Mouse (Mus musculus) mouse trophoblast stem cell (cell line): ENCODE measurements around the gene Rps28.

Experiments
- in situ Hi-C, 2 experiments: fragments of 300-500 bp; cut with MseI, MboI; formaldehyde crosslinking; loops; 2 replicates in 1 of 2; 3 replicates in 1 of 2; pipeline ENCODE4 v1.15.1; 2025

Gene Rps28

DNA sequence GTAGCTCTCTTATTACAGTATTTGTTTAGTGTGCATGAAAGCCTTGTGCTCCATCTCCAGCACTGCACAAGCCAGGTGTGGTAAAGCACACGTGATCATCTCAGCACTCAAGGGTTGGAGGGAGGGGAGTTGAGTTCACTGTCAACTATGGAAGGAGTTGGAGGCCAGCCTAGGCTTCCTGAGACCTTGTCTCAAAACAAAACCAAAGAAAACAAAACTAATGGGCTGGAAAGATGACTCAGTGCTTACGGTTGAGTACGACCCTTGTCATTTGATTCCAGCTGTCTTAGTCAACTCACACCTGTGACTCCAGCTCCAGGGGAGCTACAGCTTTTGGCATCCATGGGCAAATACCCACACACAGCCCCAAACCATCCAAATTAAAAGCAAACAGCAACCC is 11.9 kb downstream of the Rps28 start:
- in situ Hi-C loops: no loop called here

DNA sequence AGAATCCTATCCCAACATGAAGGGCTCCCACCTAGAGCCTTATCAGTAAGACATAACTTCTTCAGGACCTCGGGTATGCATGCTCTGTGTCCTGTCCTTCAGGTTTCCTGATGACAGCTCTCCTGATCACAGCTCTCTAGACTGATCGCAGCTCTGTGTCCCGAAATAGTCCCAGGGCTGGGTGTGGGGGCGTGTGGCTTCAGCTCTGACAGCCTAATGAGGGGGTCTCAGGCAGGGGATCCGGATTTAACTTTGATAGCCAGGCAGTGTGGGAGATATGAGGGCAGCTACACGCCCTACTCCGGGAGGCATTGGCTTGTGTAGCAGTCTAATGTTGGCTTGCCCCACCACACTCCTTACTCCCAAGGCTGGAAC is 13.2 kb downstream of the Rps28 start:
- in situ Hi-C loops: no loop called here

GRCm38 (mm10) chr17:33810334-33811141 is 13.8 kb downstream of the Rps28 start, which contains the start of gene Kank3:
Gene Kank3 (plus strand): TSS chr17:33810519.
- in situ Hi-C loops: no loop called here

GRCm38 (mm10) chr17:33808192-33808591 is 16.2 kb downstream of the Rps28 start:
- in situ Hi-C loops: no loop called here

GRCm38 (mm10) chr17:33807181-33807888 is 17.0 kb downstream of the Rps28 start:
- in situ Hi-C loops: no loop called here

DNA sequence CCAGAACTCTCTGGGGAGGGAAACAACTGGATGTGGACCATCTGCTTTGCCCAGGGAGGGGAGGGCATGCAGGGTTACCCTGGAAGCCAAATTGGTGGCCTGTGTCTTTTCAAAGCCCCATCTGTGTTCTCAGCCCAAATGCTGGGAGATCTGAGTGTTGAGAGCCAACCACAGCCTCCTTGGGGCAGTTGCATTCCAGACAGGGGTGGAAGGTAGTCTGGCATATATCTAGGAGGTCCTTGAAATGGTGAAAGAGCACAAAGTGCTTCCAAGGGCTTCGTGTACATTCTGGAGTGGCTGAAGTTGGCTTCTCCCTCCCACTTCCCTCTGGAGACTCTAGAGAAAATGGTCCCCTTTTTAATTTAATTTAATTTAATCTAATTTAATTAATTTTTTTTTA is 19.6 kb downstream of the Rps28 start:
- in situ Hi-C loops: no loop called here

DNA sequence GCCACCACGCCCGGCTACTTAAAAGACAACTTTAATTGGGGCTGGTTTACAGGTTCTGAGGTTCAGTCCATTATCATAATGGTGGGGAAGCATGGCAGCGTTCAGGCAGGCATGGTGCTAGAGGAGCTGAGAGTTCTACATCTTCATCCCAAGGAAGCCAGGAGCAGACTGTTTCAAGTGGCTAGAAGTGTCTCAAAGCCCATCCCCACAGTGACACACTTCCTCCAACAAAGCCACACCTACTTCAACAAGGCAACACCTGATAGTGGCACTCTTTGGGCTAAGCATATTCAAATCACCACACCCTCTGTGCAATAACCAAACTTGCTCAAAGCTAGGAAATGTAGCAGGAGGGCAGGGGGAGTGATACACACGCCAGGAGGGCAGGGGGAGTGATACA is 20.2 kb downstream of the Rps28 start:
- in situ Hi-C loops: no loop called here

DNA sequence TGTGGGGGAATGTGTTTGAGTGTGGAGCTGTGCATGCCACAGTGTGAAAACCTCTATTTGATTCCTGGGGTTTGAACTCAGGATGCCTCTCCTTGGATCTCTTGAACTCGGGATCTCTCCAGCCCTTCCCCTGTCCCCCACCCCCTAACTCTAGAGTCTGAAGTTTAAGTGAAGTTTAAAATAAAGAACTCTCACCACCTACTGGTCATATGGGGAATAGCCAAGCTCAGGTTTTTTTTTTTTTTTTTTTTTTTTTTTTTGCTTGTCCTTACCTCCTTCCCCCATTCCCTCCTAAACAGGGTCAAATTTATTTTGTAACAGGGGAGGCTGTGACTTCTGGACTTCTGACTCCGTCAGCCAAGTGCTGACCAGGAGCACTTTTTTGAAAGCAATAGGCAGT is 22.1 kb downstream of the Rps28 start:
- in situ Hi-C loops: no loop called here

DNA sequence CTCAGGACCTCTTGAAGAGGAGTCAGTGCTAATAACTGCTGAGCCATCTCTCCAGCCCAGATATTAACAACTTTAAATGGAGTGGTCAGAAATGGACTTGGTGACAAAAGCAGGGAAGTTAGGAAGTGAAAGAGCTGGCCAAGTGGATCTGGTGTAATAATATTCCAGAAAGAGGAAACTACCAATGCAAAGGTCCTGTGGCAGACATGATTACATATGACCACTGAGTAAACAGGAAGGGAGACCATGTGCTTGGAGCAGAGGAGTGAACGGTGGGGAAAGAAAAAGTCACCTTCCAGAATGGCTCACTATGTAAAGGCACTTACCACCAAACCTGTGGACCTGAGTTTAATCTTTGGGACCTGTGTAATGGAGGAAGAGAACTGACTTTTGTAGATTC is 25.1 kb downstream of the Rps28 start:
- in situ Hi-C loops: no loop called here

- in situ Hi-C loops: no loop called here
Observed at GRCm38 (mm10) chr17:33798306-33798705, 26.1 kb downstream of the Rps28 start.

- in situ Hi-C loops: no loop called here
Observed at GRCm38 (mm10) chr17:33788732-33789131, 35.6 kb downstream of the Rps28 start.

DNA sequence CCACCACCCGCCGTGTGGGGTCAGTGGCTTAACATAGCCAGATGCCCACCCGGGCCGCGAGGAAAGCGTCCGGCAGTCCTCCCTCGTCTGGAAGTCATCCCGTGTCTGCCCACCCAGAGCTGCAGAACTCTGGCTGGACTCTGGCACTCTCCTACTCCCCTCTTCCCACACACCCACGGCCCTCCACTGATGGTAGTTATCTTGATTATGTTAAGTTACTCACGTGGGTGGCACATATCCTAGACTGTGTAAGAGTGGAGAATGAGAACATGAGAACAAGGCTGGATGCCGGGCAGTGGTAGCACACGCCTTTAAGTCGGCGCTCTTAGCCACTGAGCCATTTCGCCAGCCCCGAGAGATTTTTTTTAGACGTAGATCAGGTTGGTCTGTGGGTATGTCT is 38.0 kb downstream of the Rps28 start:
- in situ Hi-C loops: no loop called here

- in situ Hi-C loops: no loop called here
Observed at GRCm38 (mm10) chr17:33784939-33785338, 39.4 kb downstream of the Rps28 start.

GRCm38 (mm10) chr17:33783408-33783807 is 41.0 kb downstream of the Rps28 start:
- in situ Hi-C loops: no loop called here

- in situ Hi-C loops: no loop called here
Observed at GRCm38 (mm10) chr17:33782067-33782466, 42.3 kb downstream of the Rps28 start.

DNA sequence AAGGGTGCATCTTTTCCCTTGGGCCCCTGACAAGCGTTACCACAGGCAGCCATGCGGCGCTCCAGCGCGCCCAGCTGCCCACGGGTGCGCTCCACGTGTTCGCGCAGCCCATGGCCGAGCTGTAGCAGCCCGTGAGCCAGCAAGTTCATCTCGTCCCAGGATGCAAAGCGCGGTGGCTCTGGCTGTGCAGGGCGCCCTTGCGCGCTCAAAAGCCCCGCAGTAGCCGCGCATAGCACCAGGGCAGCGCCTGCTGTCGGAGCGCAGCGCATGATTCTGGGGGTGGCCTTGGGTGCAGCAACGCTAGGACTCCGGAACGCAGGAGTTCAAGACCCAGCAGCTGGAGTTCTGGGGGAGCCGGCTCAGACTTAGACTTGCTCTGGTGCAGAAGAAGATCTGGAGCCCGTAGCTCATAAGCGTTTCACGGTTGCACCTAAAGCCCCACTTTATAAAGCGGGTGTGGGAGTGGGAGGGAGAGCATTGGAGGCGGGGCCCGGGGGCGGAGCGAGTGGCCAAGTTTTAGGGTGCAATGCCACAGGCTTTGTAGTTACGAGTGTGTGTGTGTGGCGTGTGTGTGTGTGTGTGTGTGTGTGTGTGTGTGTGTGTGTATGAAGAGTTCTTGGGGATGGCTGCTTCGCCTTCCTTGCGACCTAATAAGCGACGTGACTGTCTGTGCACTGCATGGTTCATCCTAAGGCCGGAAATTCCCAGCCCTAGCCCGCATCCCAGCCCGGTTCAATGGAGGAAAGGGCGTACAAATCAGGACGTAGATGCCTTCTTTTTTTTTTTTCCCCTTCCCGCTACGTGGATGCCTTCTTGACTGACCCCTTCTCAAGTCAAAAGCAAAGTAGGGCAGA is 43.0 kb downstream of the Rps28 start, which contains the start of gene Angptl4:
Gene Angptl4 (minus strand): TSS at position 707 of the 854 bp plus-strand sequence.
- in situ Hi-C loops: no loop called here

- in situ Hi-C loops: no loop called here
Observed at GRCm38 (mm10) chr17:33780431-33780830, 43.9 kb downstream of the Rps28 start.

- in situ Hi-C loops: no loop called here
Observed at GRCm38 (mm10) chr17:33779967-33780295, 44.4 kb downstream of the Rps28 start.

GRCm38 (mm10) chr17:33779271-33779966 is 44.9 kb downstream of the Rps28 start:
- in situ Hi-C loops: no loop called here

DNA sequence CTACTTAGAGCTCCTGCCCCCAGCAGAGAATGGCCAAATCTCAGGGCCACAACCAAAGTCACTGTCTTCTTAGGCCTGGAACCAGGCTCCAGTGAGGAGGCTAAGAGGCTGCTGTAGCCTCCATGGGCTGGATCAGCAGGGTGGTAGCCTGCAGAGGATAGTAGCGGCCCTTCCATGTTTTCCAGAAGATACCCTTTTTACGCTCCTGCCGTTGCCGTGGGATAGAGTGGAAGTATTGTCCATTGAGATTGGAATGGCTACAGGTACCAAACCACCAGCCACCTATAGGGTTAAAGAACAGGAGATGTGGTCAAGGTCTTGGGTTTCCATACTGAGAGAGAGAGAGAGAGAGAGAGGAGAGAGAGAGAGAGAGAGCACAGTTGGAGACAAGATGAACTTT is 49.1 kb downstream of the Rps28 start:
- in situ Hi-C loops: no loop called here

DNA sequence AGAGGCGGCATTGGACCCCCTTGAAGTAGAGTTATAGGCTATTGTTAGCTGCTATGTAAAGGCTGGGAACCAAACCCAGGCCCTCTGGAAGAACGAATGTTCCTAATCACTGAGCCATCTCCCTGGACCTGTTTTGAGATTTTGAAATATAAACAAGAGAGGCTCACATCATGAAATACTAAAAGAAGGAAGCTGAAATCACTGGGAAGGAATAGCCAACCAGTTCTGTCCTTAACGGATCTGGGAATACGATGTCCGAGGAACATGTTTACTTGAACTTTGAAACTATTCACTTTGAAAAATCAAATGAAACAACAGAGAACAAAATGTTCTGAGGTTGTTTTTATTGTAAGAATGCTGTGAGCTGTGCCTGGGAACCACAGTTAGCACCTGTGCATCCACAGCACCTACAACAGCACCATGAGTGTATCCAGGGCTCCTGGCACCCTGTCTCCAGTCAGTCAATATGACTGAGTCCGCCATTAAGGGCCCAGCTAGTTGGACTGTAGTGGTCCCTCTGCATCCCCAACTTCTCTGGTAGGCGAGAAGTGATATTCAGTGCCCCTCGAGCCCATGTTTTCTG is 49.7 kb downstream of the Rps28 start:
- in situ Hi-C loops: no loop called here
